Mouse (Mus musculus): ENCODE data around the gene Parp6. TPM values are rescaled to one million over a fixed set of nuclear protein-coding genes. Genes with fewer than 3 reads are reported as not detected.
A peak's percentile ranks its signal among the peaks of the same experiment; 100 is the strongest.

Gene Parp6
- total RNA-seq, 2 experiments from 2014 or later: 131 to 142 TPM

GRCm38 (mm10) chr9:59656635-59657617, 39.8 kb downstream of the Parp6 start:
- peak; percentile 82 to 86 for DNase-seq

DNA sequence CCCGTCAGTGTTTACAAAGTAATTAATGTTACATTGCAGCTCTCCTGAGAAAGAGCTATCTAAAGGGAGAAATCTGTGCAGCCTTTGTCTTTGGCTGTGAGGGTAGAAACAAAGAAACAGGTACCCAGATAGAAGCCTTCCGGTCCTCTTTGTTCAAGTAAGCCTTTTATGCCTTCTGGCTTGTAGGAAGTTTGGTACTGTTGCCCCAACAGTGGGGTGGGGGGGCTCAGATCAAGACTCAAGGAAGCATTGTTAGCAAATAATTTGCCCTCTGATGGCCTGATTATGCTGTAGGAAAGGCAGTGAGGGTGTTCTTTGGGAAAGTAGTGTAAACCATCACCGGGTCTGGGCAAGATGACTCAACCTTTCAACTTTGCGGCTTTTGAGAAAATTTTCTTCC, 41.1 kb downstream of the Parp6 start:
- DNase-seq: no peak

DNA sequence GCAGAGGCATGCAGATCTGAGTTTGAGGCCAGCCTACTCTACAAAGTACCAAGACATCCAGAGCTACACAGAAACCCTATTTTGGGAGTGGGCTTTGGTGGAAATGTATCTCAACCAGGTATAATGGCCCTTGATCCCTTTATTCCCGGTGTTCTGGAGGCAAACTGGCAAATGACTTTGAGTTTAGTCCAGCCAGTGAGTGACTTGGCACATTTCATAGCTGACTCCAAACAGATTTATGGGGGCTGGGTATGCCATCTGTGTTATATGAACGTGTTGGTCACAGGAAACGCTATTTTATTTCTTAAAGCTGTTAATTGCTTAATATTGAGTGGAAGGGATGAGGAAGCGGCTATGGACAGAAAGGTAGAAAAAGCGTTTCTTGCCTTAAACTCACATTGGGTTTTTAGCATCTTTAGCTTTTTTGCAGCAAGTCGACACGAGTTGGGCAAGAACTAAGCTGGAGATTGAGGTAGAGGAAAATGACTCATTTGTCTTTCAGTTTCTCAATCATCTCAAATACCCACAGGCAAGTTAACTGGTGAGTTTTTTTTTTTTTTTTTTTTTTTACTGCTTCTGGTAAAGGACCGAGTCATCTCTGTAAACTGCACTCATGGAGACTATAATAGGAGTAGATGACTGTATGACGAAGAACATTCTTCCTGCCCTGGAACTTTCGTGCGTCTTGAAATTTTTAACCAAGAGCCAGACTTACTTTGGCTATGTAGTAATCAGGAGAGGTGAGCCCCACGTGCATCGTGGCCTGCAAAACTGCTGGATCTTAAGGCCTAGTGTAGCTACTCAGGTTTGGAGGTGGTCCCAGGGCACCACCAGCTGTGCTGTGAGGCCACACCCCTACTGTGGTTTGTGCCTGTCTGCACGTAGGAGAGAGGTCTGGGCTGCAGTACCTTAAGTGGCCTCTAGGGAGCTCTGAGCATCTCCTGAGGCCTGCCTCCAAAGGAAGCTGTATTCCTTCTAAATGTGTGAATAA, 42.2 kb downstream of the Parp6 start:
- peak; percentile 67 to 69 for DNase-seq

- no peak for DNase-seq
These were observed 43.3 kb downstream of the Parp6 start for GRCm38 (mm10) chr9:59660421-59660820.

GRCm38 (mm10) chr9:59661298-59661975, 44.4 kb downstream of the Parp6 start:
- DNase-seq: no peak

DNA sequence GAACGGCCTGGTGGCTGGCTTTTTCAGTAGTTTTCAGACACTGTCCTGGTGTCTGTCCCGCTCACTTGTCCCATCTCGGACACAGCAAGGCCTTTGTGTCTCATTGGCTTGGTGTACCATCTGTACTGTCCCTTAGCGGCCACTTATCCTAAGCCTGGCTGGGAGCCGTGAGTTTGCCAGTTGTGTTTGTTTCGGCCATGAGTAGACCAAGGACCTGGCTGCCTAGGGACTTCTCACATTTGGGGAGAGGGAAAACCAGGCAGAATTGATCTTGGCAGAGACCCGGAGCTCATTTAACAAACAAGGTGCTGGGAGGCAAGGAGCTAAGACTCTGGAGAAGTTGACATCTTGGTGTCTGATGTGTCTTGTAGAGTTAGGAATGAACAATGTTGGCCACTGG, 46.1 kb downstream of the Parp6 start:
- DNase-seq: no peak

- no peak for DNase-seq
These were observed 46.9 kb downstream of the Parp6 start for GRCm38 (mm10) chr9:59663957-59664356.

DNA sequence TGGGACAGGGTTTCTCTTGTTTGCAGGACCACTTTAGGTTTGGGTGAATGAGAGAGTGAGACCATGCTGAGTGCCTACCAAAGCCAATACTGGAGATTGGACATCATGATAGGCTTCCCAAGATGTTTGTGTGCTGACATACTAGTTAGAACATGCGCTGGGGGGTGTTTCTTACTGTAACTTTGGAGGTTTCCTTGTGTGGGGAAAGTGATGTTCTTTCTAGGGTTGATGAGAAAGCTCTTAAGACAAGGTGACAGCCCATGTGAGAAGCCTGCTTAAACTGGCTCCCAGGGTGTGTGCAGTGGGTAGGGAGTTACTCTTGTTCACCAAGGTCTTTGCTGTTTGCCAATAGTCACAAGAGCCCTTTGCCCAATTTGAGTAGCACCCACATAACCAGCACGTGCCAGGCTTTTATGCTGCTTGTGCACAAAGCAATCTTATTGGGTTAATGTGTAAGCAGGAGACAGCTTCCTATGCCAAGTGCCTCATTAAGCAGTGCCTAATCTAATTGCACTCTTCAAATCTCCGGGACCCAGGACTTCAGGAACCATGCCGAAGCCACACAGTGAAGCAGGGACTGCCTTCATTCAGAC, 47.7 kb downstream of the Parp6 start:
- no peak for DNase-seq

DNA sequence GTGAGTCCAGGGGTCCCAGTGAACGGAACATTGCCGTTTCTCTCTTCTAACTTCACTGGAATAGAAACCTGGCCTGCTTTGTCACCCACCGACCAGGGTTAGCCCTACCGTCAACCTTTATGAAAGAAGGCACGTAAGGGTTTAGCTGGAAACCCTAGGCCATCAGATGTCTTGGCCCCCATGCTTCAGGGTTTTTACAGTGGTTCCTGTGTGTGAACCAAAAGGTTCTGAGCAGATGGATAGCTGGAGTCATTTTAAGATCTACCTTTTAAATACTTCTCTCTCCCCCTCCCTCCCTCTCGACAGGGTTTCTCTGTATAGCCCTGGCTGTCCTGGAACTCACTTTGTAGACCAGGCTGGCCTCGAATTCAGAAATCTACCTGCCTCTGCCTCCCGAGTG, 48.9 kb downstream of the Parp6 start:
- DNase-seq: no peak

- DNase-seq: no peak
These were observed 49.7 kb downstream of the Parp6 start for GRCm38 (mm10) chr9:59666813-59667212.

GRCm38 (mm10) chr9:59667250-59667649, 50.2 kb downstream of the Parp6 start:
- DNase-seq: no peak

DNA sequence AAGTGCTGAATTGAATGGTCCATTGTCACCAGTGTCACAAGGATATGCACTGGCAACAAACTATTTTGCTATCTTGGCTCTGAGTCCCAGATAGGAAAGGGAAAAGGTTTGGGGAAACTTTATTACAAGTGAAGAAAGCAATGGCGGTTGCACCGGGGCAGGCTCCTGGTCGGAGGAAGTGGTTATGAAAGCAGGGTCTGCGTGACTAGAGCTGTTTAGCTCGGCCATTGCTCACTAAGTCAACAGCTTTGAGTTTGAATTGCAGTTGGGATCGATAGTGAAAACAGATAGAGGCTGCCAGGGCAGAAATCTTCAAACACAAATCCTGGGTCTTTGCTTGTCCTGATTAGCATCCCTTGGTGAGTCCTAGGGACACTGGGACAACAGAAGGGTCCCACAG, 50.8 kb downstream of the Parp6 start:
- no peak for DNase-seq

DNA sequence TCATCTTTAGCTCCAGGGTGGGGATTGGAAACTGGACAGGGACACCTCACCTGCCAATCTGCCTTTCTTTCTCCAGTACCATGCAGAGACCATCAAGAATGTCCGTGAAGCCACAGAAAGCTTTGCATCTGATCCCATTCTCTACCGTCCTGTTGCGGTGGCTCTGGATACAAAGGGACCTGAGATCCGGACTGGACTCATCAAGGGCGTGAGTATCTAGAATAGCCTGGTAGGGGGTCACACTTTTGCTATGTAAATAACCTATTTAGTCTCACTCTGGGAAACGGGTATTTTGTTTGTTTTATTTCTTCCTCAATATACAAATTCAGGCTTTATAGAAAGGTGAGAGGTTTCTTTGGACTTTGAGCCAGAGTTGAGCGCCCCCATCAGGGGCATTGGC, 51.4 kb downstream of the Parp6 start:
- DNase-seq: no peak

DNA sequence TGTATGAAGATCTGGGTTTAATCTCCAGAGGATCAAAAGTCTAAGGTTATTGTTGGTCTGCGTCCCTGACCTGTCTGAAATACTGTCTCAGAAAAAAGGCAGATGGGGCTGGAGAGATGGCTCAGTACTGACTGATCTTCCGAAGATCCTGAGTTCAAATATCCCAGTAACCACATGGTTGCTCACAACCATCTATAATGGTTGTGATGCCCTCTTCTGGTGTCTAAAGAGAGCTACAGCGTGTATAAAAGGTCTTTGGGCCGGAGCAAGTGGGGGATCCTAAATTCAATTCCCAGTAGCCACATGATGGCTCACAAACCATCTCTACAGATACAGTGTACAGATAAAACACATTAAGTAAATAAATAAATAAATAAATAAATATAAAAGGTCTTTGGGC, 52.1 kb downstream of the Parp6 start:
- no peak for DNase-seq

DNA sequence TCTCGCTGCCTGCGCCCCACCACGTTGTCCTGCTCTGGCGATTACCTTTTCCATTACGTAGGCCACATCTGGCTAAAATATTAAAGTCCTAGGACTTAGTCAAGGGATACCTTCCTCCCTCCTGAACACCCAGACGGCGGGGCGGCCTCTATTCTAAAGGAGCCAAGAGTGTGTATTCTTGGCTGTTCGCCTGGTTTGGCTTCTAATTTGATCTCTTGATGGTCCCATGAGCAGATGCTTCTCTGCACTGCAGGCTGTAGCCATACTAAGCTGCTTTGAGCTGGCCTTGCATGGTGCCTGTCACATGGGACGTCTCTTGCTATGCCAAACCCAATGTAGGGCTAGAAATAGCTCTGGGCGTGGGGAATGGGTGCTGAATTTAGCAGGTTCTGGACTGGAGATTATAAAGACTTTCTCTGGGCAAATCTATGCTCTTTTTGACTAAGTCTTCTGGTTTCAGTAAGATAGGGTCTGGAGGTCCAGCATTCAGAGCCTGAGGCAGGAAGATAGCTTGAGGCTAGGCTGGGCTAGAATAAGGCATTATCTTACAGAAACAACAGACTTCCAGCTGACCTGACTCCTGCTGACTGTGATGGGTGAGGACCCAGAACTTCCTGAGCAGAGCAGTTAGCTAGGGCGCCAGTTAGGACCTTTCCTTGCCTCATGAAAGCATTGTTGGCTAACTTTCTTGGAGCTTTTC, 55.3 kb downstream of the Parp6 start:
- DNase-seq: no peak

- no peak for DNase-seq
These were observed 56.3 kb downstream of the Parp6 start for GRCm38 (mm10) chr9:59673427-59673826.

GRCm38 (mm10) chr9:59675598-59675997, 58.5 kb downstream of the Parp6 start:
- no peak for DNase-seq

GRCm38 (mm10) chr9:59678313-59678712, 61.2 kb downstream of the Parp6 start:
- DNase-seq: no peak

DNA sequence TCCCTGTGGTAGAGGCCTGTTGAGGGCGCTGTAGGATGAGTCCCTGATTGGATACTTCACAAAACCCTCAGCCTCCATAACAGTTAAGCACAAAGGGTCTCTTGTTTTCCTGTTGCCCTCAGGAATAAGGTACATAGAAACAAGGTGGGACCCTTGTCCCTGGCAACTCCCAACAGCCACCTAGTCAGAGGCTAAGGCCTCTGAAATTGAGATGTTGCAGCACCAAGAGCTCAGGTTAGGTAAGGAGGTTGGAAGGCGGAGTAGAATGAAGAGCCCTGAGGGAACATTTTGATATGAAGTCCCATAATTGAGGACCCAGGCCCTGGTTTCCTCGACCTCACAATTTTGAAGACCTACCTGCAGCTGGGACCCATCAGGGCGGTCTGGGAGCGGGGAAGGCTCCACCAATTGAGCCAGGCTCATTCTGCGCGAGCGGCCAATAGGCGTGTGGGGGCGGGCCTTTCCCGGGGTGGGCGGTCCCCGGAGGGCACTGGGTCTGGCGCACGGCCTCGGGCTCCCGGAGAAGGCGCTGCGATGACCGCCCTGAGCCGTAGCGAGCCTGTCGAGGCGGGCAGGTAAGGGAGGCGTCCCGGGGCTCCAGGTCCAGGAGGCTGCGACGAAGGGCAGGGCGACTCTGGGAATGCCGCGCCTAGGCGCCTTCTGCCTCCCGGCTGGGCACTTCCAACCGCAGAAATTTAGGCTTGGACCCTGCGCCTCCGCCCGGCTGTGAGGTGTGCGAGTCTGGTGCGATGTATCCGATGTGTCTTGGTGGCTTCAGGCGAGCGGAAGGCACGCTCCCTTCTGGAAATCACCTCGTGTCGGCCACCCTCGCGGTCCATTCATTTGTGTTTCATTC, 62.8 kb downstream of the Parp6 start, which contains the start of gene Gramd2:
Gene Gramd2 (plus strand): TSS at position 467 of the 856 bp plus-strand sequence.
- DNase-seq: peak in 1 of 2 experiments; percentile 73

DNA sequence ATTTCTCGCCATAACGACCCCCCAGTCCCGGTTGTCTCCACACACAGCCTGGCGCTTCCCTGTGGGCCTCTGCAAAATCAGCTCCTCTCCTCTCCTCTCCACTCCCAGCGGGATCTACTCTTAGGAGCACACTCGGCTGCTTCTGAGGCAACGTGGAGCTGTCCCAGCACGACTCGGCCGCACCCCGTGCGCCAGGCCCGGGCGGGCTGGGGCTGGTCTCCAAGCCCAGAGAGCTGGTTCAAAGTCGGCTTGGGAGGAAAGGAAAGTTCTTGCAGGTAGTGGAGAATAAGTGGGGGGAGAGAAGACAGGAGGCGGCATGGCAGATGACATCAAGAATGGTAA, 63.4 kb downstream of the Parp6 start:
- no peak for DNase-seq
